Mouse (Mus musculus): ENCODE results near the gene Rps8. TPM values are rescaled to one million over a fixed set of nuclear protein-coding genes. Genes with fewer than 3 reads are reported as not detected.

The Rps8 gene
- polyA plus RNA-seq, 1 experiment: 456 TPM

DNA sequence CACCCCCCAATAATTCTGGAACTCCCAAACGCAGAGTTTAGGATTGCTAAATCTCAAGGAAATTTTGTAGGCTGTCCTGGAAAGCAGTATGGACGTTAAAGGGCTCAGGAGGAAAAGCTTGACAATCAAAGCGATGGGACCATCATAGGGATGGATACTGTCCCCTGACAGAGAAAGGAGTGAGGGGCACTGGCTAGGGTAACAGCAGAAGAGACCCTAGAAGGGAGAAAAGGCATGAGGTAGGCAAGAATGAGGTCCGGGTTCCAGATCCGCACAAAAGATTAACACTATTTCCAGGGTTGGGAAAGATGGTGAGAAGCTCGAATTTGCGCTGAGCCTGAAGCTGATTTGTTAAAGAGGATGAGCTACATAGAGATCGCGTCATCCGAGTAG lies 36.0 kb downstream of the Rps8 start:
- H3K4me1 ChIP-seq (ENCODE audit: control insufficient read depth, insufficient read depth, low read length): peaks cover 8% of the 10 kb centered on the region; the same call in 1 of the 2 replicates
- WGBS: 3% methylated on average over 10 of the region's 10 CpGs
- H3K4me3 ChIP-seq (replicated peaks; ENCODE audit: extremely low read depth, low read depth, low read length): peak overlapping the region; percentile 81
- no peak for DNase-seq
- TF ChIP-seq POLR2A (IDR thresholded peaks at IDR 0.05; ENCODE audit: borderline replicate concordance, extremely low read depth, low read depth, low read length): no peak
- no peak for TF ChIP-seq CTCF (IDR thresholded peaks at IDR 0.05; ENCODE audit: insufficient read depth, low read length)

DNA sequence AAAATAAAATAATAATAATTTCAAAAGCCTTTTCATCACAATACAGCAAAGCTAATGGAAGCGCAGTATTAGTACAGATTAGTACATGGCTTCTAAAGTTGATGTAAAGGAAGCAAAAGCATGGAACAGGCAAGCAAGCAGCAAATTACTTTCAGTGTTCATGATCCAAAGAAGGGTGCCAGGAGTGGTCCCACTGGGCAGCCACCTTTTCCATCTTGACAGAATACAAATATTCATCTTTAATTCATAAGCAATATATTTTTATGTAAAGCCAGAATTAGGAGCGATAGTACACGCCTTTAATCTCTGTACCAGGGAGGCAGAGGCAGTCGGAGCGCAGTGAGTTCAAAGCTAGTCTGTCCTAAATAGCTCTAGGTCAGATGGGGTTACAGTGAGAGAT lies 36.4 kb downstream of the Rps8 start:
- H3K4me1 ChIP-seq (ENCODE audit: control insufficient read depth, insufficient read depth, low read length): peaks cover 7% of the 10 kb centered on the region; the same call in 1 of the 2 replicates
- TF ChIP-seq POLR2A (IDR thresholded peaks at IDR 0.05; ENCODE audit: borderline replicate concordance, extremely low read depth, low read depth, low read length) (no peak), CTCF (IDR thresholded peaks at IDR 0.05; ENCODE audit: insufficient read depth, low read length) (no peak)
- no peak for DNase-seq
- 77% methylated on average over 5 of the region's 5 CpGs for WGBS
- H3K4me3 ChIP-seq (replicated peaks; ENCODE audit: extremely low read depth, low read depth, low read length): peak overlapping the region; percentile 6

DNA sequence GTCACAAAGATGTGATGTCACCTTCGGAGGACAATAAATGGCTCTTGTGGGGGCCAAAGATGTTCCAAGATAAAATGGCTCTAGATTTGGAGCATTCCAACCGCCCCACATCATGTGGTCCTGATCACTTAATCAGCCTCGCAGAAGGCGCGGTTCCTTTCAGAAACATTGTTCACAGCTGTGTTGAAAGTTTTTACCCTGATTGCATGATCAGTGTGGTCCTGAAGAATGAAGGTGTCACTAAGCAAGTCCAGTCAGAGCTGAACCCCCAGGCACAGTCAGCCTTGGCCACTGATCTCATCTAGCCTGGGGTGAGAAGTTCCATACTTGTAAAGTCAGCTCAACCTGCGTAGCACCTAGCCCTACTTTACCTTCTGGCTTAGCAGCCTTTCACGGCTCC lies 38.1 kb downstream of the Rps8 start:
- no peak overlapping the region for H3K4me3 ChIP-seq (replicated peaks; ENCODE audit: extremely low read depth, low read depth, low read length)
- no peaks in the 10 kb centered on the region for H3K4me1 ChIP-seq (ENCODE audit: control insufficient read depth, insufficient read depth, low read length)
- 93% methylated on average over 7 of the region's 7 CpGs for WGBS
- no peak for DNase-seq
- TF ChIP-seq CTCF (IDR thresholded peaks at IDR 0.05; ENCODE audit: insufficient read depth, low read length) (no peak), POLR2A (IDR thresholded peaks at IDR 0.05; ENCODE audit: borderline replicate concordance, extremely low read depth, low read depth, low read length) (no peak)

DNA sequence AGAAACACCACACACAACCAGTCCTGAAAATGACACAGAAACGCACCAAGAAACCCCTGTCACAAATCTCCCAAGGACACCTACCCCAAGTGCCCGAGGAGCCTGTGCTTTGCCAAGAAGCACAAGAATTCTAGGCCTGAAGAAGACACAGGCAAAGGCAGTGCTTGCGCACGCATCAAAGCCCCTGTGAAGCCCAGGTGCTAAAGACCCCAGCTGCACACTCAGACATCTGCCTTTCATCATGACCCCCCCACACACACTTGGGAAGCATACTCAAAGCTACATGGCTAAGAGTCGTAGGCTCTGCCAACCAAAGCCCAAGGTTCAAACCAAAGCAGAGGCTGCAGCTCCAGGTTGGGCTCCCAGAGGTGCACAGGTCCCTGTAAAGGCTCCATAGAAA lies 40.5 kb downstream of the Rps8 start:
- 84% methylated on average over 5 of the region's 5 CpGs for WGBS
- TF ChIP-seq POLR2A (IDR thresholded peaks at IDR 0.05; ENCODE audit: borderline replicate concordance, extremely low read depth, low read depth, low read length): no peak
- no peak for TF ChIP-seq CTCF (IDR thresholded peaks at IDR 0.05; ENCODE audit: insufficient read depth, low read length)
- H3K4me3 ChIP-seq (replicated peaks; ENCODE audit: extremely low read depth, low read depth, low read length): no peak overlapping the region
- H3K4me1 ChIP-seq (ENCODE audit: control insufficient read depth, insufficient read depth, low read length): no peaks in the 10 kb centered on the region
- no peak for DNase-seq

DNA sequence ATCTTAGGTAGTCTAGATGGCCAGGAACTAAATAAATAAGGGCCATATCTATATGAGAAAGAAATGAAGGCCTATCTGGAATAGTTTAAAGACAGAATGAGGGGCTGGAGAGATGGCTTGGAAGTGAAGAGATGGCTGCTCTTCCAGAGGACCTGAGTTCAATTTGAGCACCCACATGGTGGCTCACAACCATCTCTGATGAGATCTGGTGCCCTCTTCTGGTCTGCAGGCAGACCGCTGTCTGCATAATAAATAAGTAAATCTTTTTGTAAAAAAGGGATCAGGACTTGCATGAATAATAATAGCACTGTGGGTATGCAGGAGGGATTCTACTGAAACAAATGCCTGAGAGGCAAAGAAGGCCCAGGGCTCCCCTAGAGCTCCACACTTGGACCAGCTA lies 42.8 kb downstream of the Rps8 start:
- 100% methylated on average over 1 of the region's 1 CpGs for WGBS
- Histone ChIP-seq H3K4me3 (replicated peaks; ENCODE audit: extremely low read depth, low read depth, low read length) (no peak overlapping the region), H3K4me1 (ENCODE audit: control insufficient read depth, insufficient read depth, low read length) (no peaks in the 10 kb centered on the region)
- no peak for TF ChIP-seq POLR2A (IDR thresholded peaks at IDR 0.05; ENCODE audit: borderline replicate concordance, extremely low read depth, low read depth, low read length)
- TF ChIP-seq CTCF (IDR thresholded peaks at IDR 0.05; ENCODE audit: insufficient read depth, low read length): 0 out of 2 replicates have a peak, but pooled peaks have one; percentile 4
- DNase-seq: no peak

DNA sequence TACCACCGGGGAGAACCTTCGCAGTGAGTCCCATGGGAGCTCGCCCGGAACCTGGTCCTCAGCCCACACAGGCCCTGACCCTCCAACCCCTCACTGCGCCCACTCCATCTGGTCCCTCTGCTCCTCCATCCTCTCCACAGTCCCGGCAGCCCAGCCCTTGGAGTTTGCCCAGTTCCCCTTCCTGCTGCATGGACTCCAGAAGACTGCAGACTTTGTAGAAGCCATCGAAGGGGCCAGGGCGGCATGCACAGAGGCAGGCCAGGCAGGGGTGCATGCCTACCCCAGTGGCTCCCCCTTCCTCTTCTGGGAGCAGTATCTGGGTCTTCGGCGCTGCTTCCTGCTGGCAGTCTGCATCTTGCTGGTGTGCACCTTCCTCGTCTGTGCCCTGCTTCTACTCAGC lies 45.1 kb downstream of the Rps8 start:
- TF ChIP-seq POLR2A (IDR thresholded peaks at IDR 0.05; ENCODE audit: borderline replicate concordance, extremely low read depth, low read depth, low read length) (no peak), CTCF (IDR thresholded peaks at IDR 0.05; ENCODE audit: insufficient read depth, low read length) (no peak)
- WGBS: 90% methylated on average over 11 of the region's 11 CpGs
- no peak for DNase-seq
- H3K4me1 ChIP-seq (ENCODE audit: control insufficient read depth, insufficient read depth, low read length): no peaks in the 10 kb centered on the region
- H3K4me3 ChIP-seq (replicated peaks; ENCODE audit: extremely low read depth, low read depth, low read length): no peak overlapping the region

DNA sequence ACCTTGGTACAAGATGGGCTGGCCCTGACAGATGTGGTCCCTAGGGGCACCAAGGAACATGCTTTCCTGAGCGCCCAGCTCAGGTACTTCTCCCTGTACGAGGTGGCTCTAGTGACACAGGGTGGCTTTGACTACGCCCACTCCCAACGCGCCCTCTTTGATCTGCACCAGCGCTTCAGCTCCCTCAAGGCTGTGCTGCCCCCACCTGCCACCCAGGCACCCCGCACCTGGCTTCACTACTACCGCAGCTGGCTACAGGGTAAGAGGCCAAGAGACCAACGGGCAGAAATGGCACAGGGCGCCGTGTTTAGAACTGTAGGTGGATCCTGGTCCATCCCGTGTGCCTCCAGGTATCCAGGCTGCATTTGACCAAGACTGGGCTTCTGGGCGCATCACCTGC lies 45.8 kb downstream of the Rps8 start:
- H3K4me3 ChIP-seq (replicated peaks; ENCODE audit: extremely low read depth, low read depth, low read length): no peak overlapping the region
- 90% methylated on average over 13 of the region's 13 CpGs for WGBS
- H3K4me1 ChIP-seq (ENCODE audit: control insufficient read depth, insufficient read depth, low read length): no peaks in the 10 kb centered on the region
- DNase-seq: no peak
- no peak for TF ChIP-seq CTCF (IDR thresholded peaks at IDR 0.05; ENCODE audit: insufficient read depth, low read length)

DNA sequence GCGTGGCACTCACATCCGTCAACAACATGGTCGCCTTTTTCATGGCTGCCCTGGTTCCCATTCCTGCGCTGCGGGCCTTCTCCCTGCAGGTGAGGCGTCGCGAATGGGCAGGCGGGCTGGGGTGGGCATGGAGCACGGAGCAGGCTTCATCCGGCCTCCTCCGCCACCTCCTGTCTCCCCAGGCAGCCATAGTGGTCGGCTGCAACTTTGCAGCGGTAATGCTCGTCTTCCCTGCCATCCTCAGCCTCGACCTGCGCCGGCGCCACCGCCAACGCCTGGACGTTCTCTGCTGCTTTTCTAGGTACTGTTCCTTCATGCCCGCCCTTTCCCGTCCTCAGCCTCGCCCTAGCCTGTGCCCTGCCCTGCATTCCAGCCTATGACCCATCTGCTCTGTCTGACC lies 46.7 kb downstream of the Rps8 start:
- Histone ChIP-seq H3K4me1 (ENCODE audit: control insufficient read depth, insufficient read depth, low read length) (no peaks in the 10 kb centered on the region), H3K4me3 (replicated peaks; ENCODE audit: extremely low read depth, low read depth, low read length) (no peak overlapping the region)
- TF ChIP-seq CTCF (IDR thresholded peaks at IDR 0.05; ENCODE audit: insufficient read depth, low read length): no peak
- 94% methylated on average over 25 of the region's 25 CpGs for WGBS
- no peak for DNase-seq

DNA sequence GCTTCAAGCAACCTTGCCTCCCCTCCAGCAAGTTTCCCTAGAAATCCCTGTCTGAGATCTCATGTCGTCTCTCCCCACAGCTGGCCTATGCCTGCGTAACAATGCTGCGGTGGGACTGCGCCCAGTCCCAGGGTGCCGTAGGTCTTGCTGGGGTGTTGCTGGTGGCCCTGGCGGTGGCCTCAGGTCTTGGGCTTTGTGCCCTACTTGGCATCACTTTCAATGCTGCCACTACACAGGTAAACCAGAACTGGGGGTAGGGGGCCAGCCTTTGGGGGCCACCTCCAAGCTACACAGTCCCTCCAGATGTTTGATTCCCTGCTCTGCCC lies 47.6 kb downstream of the Rps8 start:
- Histone ChIP-seq H3K4me3 (replicated peaks; ENCODE audit: extremely low read depth, low read depth, low read length) (no peak overlapping the region), H3K4me1 (ENCODE audit: control insufficient read depth, insufficient read depth, low read length) (no peaks in the 10 kb centered on the region)
- 89% methylated on average over 6 of the region's 6 CpGs for WGBS
- no peak for DNase-seq
- TF ChIP-seq POLR2A (IDR thresholded peaks at IDR 0.05; ENCODE audit: borderline replicate concordance, extremely low read depth, low read depth, low read length) (no peak), CTCF (IDR thresholded peaks at IDR 0.05; ENCODE audit: insufficient read depth, low read length) (no peak)

DNA sequence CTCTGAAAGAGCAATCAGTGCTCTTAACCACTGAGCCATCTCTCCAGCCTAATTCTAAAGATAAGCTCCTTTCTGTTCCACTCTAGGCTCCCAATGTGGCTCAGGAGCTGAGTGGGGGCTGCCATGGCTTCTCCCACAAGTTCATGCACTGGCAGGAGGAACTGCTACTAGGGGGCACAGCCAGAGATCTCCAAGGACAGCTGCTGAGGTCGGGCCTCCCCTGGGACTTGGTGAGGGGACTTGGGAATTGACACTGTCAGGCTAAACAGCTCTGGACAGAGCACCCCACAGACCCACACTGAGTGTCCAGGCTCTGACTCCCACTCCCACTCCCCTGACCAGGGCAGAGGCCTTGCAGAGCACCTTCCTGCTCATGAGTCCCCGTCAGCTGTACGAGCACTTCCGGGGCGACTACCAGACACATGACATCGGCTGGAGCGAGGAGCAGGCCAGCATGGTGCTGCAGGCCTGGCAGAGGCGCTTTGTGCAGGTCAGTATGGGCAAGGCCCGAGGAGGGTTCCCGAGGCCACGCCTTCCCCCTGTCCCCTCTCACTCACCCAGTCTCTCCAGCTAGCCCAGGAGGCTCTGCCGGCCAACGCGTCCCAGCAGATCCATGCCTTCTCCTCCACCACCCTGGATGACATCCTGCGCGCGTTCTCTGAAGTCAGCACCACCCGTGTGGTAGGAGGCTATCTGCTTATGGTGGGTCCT lies 48.1 kb downstream of the Rps8 start:
- TF ChIP-seq CTCF (IDR thresholded peaks at IDR 0.05; ENCODE audit: insufficient read depth, low read length) (no peak), POLR2A (IDR thresholded peaks at IDR 0.05; ENCODE audit: borderline replicate concordance, extremely low read depth, low read depth, low read length) (no peak)
- 88% methylated on average over 18 of the region's 18 CpGs for WGBS
- no peak overlapping the region for H3K4me3 ChIP-seq (replicated peaks; ENCODE audit: extremely low read depth, low read depth, low read length)
- H3K4me1 ChIP-seq (ENCODE audit: control insufficient read depth, insufficient read depth, low read length): no peaks in the 10 kb centered on the region
- no peak for DNase-seq
